Mouse (Mus musculus): ENCODE data around the gene Nfib. TPM values are rescaled to one million over a fixed set of nuclear protein-coding genes. Genes with fewer than 3 reads are reported as not detected.

The Nfib gene
- total RNA-seq, 2 experiments from 2014 or later, result 119 to 122 TPM

GRCm38 (mm10) chr4:82390545-82390944 lies 315.0 kb downstream of the Nfib start:
- intact Hi-C loops (cut with DNase I), result loop anchor here (10.0 kb wide), 1 partner anchor 56 kb away; no protein-coding TSS in a partner anchor

DNA sequence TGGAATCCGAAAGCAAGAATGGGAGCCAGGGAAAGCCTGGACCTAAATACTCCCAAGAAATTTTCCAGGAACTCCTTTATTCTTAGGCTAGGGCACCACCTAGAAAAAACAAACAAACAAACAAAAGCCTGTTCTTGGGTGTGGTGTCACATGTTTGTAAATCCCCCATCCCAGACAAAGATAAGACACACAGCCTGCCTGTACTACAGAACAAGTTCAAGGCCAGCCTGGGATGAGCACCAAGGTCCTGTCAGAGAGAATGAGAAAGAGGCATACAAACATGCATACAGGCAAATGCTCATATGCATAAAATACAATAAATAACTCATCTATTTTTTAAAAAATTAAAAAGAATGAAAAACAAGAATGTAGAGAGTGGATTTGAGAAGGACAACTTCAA lies 315.7 kb downstream of the Nfib start:
- intact Hi-C loops (cut with DNase I), result loop anchor here (10.0 kb wide), 1 partner anchor 55 kb away; no protein-coding TSS in a partner anchor
- no peak for DNase-seq (ENCODE audit: low spot score)

More at GRCm38 (mm10) chr4:82390545-82390944, 315.0 kb downstream of the Nfib start:
- no peak for DNase-seq (ENCODE audit: low spot score)

DNA sequence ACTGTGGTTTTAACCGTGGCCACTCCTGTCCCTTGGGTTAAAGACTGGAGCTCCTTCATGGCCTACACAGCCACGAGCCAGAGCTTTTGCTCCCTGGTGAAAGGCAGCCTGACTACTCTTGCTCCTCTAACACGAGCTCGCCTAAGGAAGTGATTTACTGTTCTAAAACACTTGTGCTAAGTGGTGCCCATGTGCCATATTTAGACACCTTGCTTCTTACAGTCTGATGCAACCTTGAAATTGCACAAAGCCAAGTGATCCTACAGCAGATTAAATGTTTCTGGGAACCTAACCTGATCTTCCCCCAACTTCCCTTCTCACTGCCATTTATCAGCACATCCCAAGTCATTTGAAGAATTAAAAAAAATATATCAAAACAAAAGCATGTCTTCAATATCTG lies 317.9 kb downstream of the Nfib start:
- no peak for DNase-seq (ENCODE audit: low spot score)
- intact Hi-C loops (cut with DNase I), result no loop called here

DNA sequence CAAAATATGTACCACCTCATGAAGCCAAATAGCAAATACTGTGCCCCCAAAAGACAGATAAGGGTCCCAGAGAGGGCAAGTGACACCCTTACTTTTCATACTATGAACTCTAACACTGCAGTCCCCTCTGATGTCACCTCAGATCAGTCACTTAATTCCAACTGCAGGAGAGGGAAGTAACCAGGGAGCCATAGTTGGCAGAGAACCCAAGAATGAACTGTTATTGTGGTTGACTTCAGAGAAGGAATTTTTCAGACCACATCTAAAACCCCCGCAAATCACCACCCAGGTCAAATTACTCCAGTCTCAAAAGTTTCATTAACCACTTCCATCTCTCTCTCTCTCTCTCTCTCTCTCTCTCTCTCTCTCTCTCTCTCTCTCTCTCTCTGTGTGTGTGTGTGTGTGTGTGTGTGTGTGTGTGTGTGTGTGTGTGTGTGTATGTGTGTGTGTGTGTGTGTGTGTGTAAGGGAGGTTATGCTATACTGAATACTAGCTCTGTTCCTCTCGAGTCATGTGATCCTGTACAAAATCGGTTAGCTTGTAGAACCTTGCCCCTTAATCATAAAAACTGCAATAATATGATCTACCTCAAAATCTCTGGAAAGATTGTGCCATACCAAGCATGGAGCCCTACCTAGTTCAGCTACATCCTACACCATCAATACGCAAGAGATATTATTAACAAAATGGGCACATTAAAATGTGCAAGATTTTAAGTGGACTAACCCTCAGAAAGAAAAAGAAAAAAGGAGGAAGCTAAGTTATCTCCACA lies 319.1 kb downstream of the Nfib start:
- intact Hi-C loops (cut with DNase I), result no loop called here
- no peak for DNase-seq (ENCODE audit: low spot score)

GRCm38 (mm10) chr4:82385638-82386037 lies 319.9 kb downstream of the Nfib start:
- intact Hi-C loops (cut with DNase I), result no loop called here
- no peak for DNase-seq (ENCODE audit: low spot score)

DNA sequence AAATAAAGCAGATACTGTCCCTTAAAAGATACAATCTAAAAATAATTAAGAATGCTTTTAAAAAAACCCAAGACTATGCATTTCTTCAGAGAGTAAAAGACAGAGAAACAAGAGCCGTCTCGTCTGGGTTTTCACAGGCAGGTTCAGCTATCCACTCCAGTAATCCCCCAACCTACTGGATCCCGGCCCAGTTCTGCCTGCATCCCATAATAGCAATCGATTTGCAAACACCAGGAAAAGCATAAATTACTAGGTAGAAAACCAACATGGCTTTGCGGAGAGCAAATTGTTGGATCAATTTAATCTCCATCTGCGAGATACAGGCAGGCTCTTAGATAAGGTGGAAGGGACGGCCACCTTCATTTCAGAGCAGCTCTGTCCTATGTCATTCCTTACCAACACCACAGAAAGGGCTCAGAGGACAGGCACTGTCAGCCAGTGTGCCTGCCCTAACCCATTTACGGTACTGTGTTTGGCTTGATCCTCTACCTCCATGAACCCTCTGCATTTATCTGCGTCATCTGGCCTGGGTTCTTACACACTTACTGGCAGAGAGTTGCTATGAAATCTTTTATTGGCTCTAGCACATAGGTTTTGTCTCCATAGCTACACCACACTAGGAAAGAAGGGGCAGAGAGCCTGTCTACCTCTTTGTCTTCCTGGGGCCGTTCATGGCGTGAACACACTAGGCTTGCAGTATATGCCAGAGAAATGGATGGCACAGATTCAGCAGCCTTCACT lies 321.4 kb downstream of the Nfib start:
- intact Hi-C loops (cut with DNase I), result no loop called here

DNA sequence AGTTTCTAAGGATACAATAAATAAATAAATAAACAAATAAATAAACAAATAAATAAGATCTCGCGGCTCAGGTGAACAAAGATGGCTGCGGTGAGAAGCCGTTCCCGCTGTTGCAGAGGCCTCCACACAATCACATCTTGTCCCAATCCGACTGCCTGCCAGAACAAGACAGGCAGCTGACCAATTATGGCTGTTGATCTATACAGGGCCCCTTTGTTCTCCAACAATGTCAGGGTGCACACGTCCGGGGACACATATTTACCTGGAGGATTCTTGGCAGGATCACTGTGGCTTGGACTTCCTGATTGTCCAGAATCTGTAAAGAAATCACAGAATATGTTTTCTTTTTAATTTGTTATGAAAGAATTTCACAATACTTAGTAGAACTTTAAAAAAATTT lies 322.2 kb downstream of the Nfib start:
- no peak for DNase-seq (ENCODE audit: low spot score)
- intact Hi-C loops (cut with DNase I), result no loop called here

More for the DNA sequence above, 321.4 kb downstream of the Nfib start:
- DNase-seq (ENCODE audit: low spot score), result no peak

DNA sequence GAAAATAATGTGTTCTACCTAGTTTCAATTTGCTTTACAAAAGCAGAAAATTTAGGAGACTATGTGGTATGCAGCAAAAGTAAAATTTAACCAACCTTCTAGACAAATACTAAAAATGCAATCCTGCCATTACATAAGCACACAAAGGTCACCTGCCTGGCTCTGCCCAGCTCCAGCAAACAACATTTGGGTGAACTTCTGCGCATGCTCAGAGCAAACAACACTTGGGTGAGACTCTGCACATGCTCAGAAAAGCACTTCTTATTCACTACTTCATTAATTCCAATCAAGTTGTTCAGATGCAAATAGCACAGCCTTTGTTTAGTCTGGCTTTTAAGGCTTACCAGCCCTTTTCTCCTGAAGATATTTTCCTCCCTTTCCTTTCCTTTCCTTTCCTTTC lies 323.8 kb downstream of the Nfib start:
- intact Hi-C loops (cut with DNase I), result no loop called here

DNA sequence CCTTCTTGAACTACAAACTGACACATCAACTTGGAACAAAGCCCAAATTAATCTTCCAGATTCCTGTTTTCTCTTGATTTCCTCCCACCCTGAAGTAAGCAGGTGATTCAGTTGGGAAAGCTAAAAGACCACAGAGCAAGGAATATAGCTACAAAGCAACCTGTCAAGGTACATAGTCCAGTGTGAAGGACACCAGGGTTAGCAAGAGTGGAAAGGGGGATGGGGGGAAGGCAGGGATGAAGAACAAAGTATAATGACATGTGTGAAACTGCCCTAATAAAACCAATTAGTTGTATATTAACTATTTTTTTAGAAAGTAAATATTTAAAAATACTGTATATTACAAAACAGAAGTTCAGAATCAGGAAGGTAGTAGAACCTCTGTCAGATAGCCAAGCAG lies 325.0 kb downstream of the Nfib start:
- no peak for DNase-seq (ENCODE audit: low spot score)
- intact Hi-C loops (cut with DNase I), result no loop called here

More for the DNA sequence above, 323.8 kb downstream of the Nfib start:
- DNase-seq (ENCODE audit: low spot score), result no peak

- DNase-seq (ENCODE audit: low spot score), result no peak
- intact Hi-C loops (cut with DNase I), result no loop called here
These were observed 327.5 kb downstream of the Nfib start for GRCm38 (mm10) chr4:82378050-82378449.

GRCm38 (mm10) chr4:82377621-82378020 lies 327.9 kb downstream of the Nfib start:
- intact Hi-C loops (cut with DNase I), result no loop called here
- DNase-seq (ENCODE audit: low spot score), result no peak

GRCm38 (mm10) chr4:82374560-82374959 lies 331.0 kb downstream of the Nfib start:
- DNase-seq (ENCODE audit: low spot score), result no peak
- intact Hi-C loops (cut with DNase I), result no loop called here

GRCm38 (mm10) chr4:82372217-82372616 lies 333.3 kb downstream of the Nfib start:
- DNase-seq (ENCODE audit: low spot score), result no peak
- intact Hi-C loops (cut with DNase I), result no loop called here

DNA sequence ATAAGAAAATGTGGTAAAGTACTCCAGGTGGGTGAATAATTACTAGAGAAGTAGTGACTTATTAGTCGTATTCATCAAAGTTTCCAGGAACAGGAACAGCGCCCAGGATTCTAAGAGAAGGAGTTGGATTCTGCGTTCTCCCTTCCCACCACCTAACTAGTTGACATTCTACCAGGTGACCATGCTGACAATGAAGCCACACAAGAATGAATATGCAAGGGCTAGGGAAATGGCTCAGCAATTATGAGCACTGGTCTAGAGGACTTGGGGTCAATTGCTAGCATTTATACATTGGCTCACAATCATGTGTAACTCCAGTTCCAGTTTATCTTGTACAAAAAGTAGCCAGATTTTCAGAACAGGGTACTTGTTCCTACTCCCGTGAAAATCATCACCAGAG lies 334.1 kb downstream of the Nfib start:
- DNase-seq (ENCODE audit: low spot score), result no peak
- intact Hi-C loops (cut with DNase I), result no loop called here

DNA sequence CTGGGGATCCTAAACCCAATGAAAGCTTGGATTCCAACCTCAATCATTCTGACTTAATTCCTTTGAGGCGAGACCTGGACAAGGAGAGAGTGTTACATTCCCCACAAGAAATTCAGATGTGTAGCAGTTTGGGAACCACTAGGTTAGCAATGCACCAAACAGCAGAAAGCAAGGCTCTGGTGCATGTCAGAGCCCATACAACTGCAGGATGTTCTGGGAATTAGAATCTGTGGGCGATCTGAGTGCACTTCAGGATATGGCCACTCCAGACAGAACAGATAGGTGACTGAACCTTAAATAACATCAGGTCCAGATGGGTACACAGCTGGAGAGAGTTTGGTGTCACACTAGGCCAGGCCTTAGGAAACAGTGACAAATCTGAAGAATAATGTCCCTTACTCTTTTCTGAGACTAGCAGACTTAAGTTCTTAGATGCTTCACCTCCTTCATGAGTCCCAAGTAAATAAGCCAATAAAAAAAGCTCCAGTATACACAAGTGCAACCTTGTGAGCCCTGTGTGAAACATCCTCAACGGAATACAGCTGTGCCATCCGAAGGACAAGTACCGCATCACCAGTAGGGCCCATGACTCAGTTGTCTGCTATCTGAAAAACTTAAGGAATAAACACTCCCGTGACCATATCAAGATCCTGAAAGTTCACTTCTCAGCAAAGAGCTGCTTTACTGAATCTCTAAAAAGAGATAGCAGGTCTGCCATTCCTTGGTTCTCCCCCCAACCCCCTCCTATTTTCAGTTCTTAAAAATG lies 336.4 kb downstream of the Nfib start:
- no peak for DNase-seq (ENCODE audit: low spot score)
- intact Hi-C loops (cut with DNase I), result no loop called here

GRCm38 (mm10) chr4:82368091-82368775 lies 337.3 kb downstream of the Nfib start:
- intact Hi-C loops (cut with DNase I), result no loop called here
- DNase-seq (ENCODE audit: low spot score), result no peak

- intact Hi-C loops (cut with DNase I), result loop anchor here (5.0 kb wide), 1 partner anchor 142 kb away; no protein-coding TSS in a partner anchor
- no peak for DNase-seq (ENCODE audit: low spot score)
These were observed 340.7 kb downstream of the Nfib start for GRCm38 (mm10) chr4:82364696-82365385.

DNA sequence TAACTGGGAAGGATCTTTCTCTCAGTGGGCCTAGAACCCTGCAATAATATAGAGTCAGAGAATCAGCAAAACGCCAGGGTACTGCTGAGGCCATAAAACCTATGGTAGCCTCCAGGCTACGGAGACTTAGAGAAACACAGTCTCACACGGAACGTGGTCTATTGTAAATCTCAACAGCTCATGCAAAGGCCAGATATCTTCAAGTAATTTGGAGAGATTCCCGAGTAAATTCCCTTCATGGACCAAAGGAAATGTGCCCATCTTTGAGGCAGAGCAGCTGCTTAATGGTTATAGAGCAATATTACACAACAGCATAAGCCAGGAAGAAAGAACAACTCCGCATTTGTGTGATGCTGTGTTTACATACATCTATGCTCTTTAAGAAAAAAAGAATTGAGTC lies 341.6 kb downstream of the Nfib start:
- intact Hi-C loops (cut with DNase I), result loop anchor here (2.0 to 5.0 kb wide), 2 partner anchors 35 to 143 kb away; no protein-coding TSS in a partner anchor
- DNase-seq (ENCODE audit: low spot score), result no peak

DNA sequence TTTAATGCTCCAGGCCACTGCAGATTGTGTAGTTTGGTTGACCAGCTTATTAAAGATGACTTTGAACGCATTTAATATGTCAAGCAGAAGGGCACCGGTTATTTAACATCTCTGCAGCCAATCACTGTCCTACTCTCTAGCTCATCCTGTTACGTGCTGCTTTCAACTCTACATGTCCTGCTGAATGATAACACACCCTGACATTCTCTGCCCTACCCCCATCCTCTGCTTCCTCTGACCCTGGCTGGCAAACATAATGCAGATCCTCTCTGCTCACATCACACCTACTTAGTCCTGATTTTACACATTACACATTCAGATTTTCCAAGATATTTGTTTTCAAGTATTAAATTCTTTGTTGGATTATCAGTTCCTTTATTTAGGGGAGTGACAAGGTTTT lies 343.3 kb downstream of the Nfib start:
- intact Hi-C loops (cut with DNase I), result loop anchor here (2.0 to 5.0 kb wide), 2 partner anchors 37 to 145 kb away; no protein-coding TSS in a partner anchor

More for the DNA sequence above, 343.3 kb downstream of the Nfib start:
- DNase-seq (ENCODE audit: low spot score), result no peak
